Mouse (Mus musculus): Measurements from ENCODE around the gene Ppip5k1. TPM values are rescaled to one million over a fixed set of nuclear protein-coding genes. Genes with fewer than 3 reads are reported as not detected.

Ppip5k1 gene
- polyA plus RNA-seq, 1 experiment from 2014 or later = 11.2 TPM

GRCm38 (mm10) chr2:121354378-121354777 is 818 bp downstream of the Ppip5k1 start:
- Histone ChIP-seq H3K4me1 (peaks cover 27% of the 10 kb centered on the region), H3K9me3 (replicated peaks) (no peaks in the 10 kb centered on the region), H3K27ac (replicated peaks) (peak overlapping the region; percentile 92), H3K36me3 (0 out of 2 replicates have a peak, but pooled peaks cover 4% of the 10 kb centered on the region), H3K27me3 (ENCODE audit: low read depth, poor library complexity, severe bottlenecking) (peaks cover 33% of the 10 kb centered on the region), H3K4me3 (peak overlapping the region; percentile 88)
- DNase-seq (ENCODE audit: low spot score) = no peak
- 6% methylated on average over 6 of the region's 6 CpGs for WGBS

- Histone ChIP-seq H3K36me3 (peaks cover 4% of the 10 kb centered on the region; the same call in 1 of the 2 replicates), H3K27ac (replicated peaks) (no peak overlapping the region), H3K27me3 (ENCODE audit: low read depth, poor library complexity, severe bottlenecking) (peaks cover 21% of the 10 kb centered on the region), H3K9me3 (replicated peaks) (no peaks in the 10 kb centered on the region), H3K4me1 (peaks cover 15% of the 10 kb centered on the region), H3K4me3 (no peak overlapping the region)
- WGBS = 77% methylated on average over 8 of the region's 8 CpGs
- no peak for DNase-seq (ENCODE audit: low spot score)
These were observed 2.0 kb downstream of the Ppip5k1 start for GRCm38 (mm10) chr2:121353156-121353555.

- no peaks in the 10 kb centered on the region for H3K27me3 ChIP-seq (ENCODE audit: low read depth, poor library complexity, severe bottlenecking)
- no peaks in the 10 kb centered on the region for H3K9me3 ChIP-seq (replicated peaks)
- DNase-seq (ENCODE audit: low spot score) = no peak
- H3K36me3 ChIP-seq = peaks cover 23% of the 10 kb centered on the region
- no peak overlapping the region for H3K4me3 ChIP-seq
- H3K27ac ChIP-seq (replicated peaks) = no peak overlapping the region
- H3K4me1 ChIP-seq = no peaks in the 10 kb centered on the region
These were observed 16.1 kb downstream of the Ppip5k1 start for GRCm38 (mm10) chr2:121339057-121339456.

GRCm38 (mm10) chr2:121329492-121329891 is 25.7 kb downstream of the Ppip5k1 start:
- no peak for DNase-seq (ENCODE audit: low spot score)
- 95% methylated on average over 2 of the region's 2 CpGs for WGBS
- Histone ChIP-seq H3K27me3 (ENCODE audit: low read depth, poor library complexity, severe bottlenecking) (no peaks in the 10 kb centered on the region), H3K27ac (replicated peaks) (no peak overlapping the region), H3K36me3 (peaks cover 9% of the 10 kb centered on the region), H3K9me3 (replicated peaks) (no peaks in the 10 kb centered on the region), H3K4me1 (no peaks in the 10 kb centered on the region), H3K4me3 (no peak overlapping the region)

GRCm38 (mm10) chr2:121323693-121324470 is 31.3 kb downstream of the Ppip5k1 start:
- Histone ChIP-seq H3K4me1 (no peaks in the 10 kb centered on the region), H3K27ac (replicated peaks) (no peak overlapping the region), H3K9me3 (replicated peaks) (no peaks in the 10 kb centered on the region), H3K36me3 (peaks cover 16% of the 10 kb centered on the region; the same call in 1 of the 2 replicates), H3K4me3 (no peak overlapping the region), H3K27me3 (ENCODE audit: low read depth, poor library complexity, severe bottlenecking) (no peaks in the 10 kb centered on the region)
- DNase-seq (ENCODE audit: low spot score) = no peak
- WGBS = 89% methylated on average over 10 of the region's 10 CpGs

- DNase-seq (ENCODE audit: low spot score) = no peak
- H3K4me3 ChIP-seq = no peak overlapping the region
- peaks cover 16% of the 10 kb centered on the region; the same call in 1 of the 2 replicates for H3K36me3 ChIP-seq
- no peaks in the 10 kb centered on the region for H3K9me3 ChIP-seq (replicated peaks)
- H3K4me1 ChIP-seq = no peaks in the 10 kb centered on the region
- no peak overlapping the region for H3K27ac ChIP-seq (replicated peaks)
- WGBS = 91% methylated on average over 10 of the region's 10 CpGs
- no peaks in the 10 kb centered on the region for H3K27me3 ChIP-seq (ENCODE audit: low read depth, poor library complexity, severe bottlenecking)
These were observed 32.2 kb downstream of the Ppip5k1 start for GRCm38 (mm10) chr2:121323041-121323440.

- WGBS = 83% methylated on average over 8 of the region's 8 CpGs
- DNase-seq (ENCODE audit: low spot score) = no peak
- H3K4me3 ChIP-seq = no peak overlapping the region
These were observed 38.9 kb downstream of the Ppip5k1 start for GRCm38 (mm10) chr2:121316278-121316677.

GRCm38 (mm10) chr2:121308997-121309416 is 46.2 kb downstream of the Ppip5k1 start:
- Histone ChIP-seq H3K9me3 (replicated peaks) (no peaks in the 10 kb centered on the region), H3K4me3 (no peak overlapping the region), H3K36me3 (peaks cover 60% of the 10 kb centered on the region), H3K4me1 (peaks cover 14% of the 10 kb centered on the region), H3K27ac (replicated peaks) (0 out of 2 replicates have a peak overlapping the region, but pooled peaks have one; percentile 28), H3K27me3 (ENCODE audit: low read depth, poor library complexity, severe bottlenecking) (no peaks in the 10 kb centered on the region)
- no peak for DNase-seq (ENCODE audit: low spot score)
- 35% methylated on average over 5 of the region's 5 CpGs for WGBS

More at GRCm38 (mm10) chr2:121316278-121316677, 38.9 kb downstream of the Ppip5k1 start:
- H3K4me1 ChIP-seq = no peaks in the 10 kb centered on the region
- peaks cover 21% of the 10 kb centered on the region; the same call in 1 of the 2 replicates for H3K36me3 ChIP-seq
- H3K9me3 ChIP-seq (replicated peaks) = no peaks in the 10 kb centered on the region
- H3K27ac ChIP-seq (replicated peaks) = no peak overlapping the region
- H3K27me3 ChIP-seq (ENCODE audit: low read depth, poor library complexity, severe bottlenecking) = no peaks in the 10 kb centered on the region

- Histone ChIP-seq H3K4me3 (no peak overlapping the region), H3K9me3 (replicated peaks) (no peaks in the 10 kb centered on the region), H3K27me3 (ENCODE audit: low read depth, poor library complexity, severe bottlenecking) (peaks cover 52% of the 10 kb centered on the region), H3K4me1 (peaks cover 38% of the 10 kb centered on the region), H3K36me3 (peaks cover 66% of the 10 kb centered on the region), H3K27ac (replicated peaks) (no peak overlapping the region)
- no peak for DNase-seq (ENCODE audit: low spot score)
- 90% methylated on average over 10 of the region's 10 CpGs for WGBS
These were observed 55.2 kb downstream of the Ppip5k1 start for GRCm38 (mm10) chr2:121300036-121300435.

- Histone ChIP-seq H3K27me3 (ENCODE audit: low read depth, poor library complexity, severe bottlenecking) (peaks cover 54% of the 10 kb centered on the region), H3K4me1 (peaks cover 44% of the 10 kb centered on the region), H3K36me3 (peaks cover 61% of the 10 kb centered on the region), H3K27ac (replicated peaks) (no peak overlapping the region), H3K4me3 (no peak overlapping the region), H3K9me3 (replicated peaks) (no peaks in the 10 kb centered on the region)
- WGBS = 89% methylated on average over 17 of the region's 17 CpGs
- DNase-seq (ENCODE audit: low spot score) = no peak
These were observed 55.7 kb downstream of the Ppip5k1 start for GRCm38 (mm10) chr2:121299471-121299870.

GRCm38 (mm10) chr2:121298131-121298530 is 57.1 kb downstream of the Ppip5k1 start:
- Histone ChIP-seq H3K36me3 (peaks cover 47% of the 10 kb centered on the region), H3K9me3 (replicated peaks) (no peaks in the 10 kb centered on the region), H3K4me3 (peak overlapping the region; percentile 55), H3K4me1 (peaks cover 54% of the 10 kb centered on the region), H3K27me3 (ENCODE audit: low read depth, poor library complexity, severe bottlenecking) (peaks cover 65% of the 10 kb centered on the region), H3K27ac (replicated peaks) (peak overlapping the region; percentile 85)
- peak; percentile 30 for DNase-seq (ENCODE audit: low spot score)
- WGBS = 6% methylated on average over 8 of the region's 8 CpGs

- H3K4me1 ChIP-seq = peaks cover 54% of the 10 kb centered on the region
- H3K27ac ChIP-seq (replicated peaks) = peak overlapping the region; percentile 85
- no peaks in the 10 kb centered on the region for H3K9me3 ChIP-seq (replicated peaks)
- peaks cover 43% of the 10 kb centered on the region for H3K36me3 ChIP-seq
- H3K4me3 ChIP-seq = peak overlapping the region; percentile 55
- no peak for DNase-seq (ENCODE audit: low spot score)
- peaks cover 69% of the 10 kb centered on the region for H3K27me3 ChIP-seq (ENCODE audit: low read depth, poor library complexity, severe bottlenecking)
- WGBS = 9% methylated on average over 9 of the region's 9 CpGs
These were observed 57.5 kb downstream of the Ppip5k1 start for GRCm38 (mm10) chr2:121297701-121298100.

- Histone ChIP-seq H3K36me3 (peaks cover 34% of the 10 kb centered on the region), H3K9me3 (replicated peaks) (no peaks in the 10 kb centered on the region), H3K27me3 (ENCODE audit: low read depth, poor library complexity, severe bottlenecking) (peaks cover 78% of the 10 kb centered on the region), H3K27ac (replicated peaks) (peak overlapping the region; percentile 85), H3K4me1 (peaks cover 54% of the 10 kb centered on the region), H3K4me3 (peak overlapping the region; percentile 55)
- peak; percentile 45 for DNase-seq (ENCODE audit: low spot score)
- WGBS = 9% methylated on average over 6 of the region's 6 CpGs
These were observed 58.4 kb downstream of the Ppip5k1 start for GRCm38 (mm10) chr2:121296754-121297231.
